Mouse (Mus musculus) testis, postnatal 14 days (tissue): ENCODE data around the gene Cttnbp2nl.

Source experiments
- DNase-seq: peaks from one replicate; pipeline ENCODE4 v3.0.0; 2021; ENCODE audit warnings: low spot score

Gene Cttnbp2nl

GRCm38 (mm10) chr3:105052937-105053697 lies at the start of gene Cttnbp2nl:
Gene Cttnbp2nl (minus strand): TSS chr3:105053146.
- DNase-seq = peak; percentile 98

DNA sequence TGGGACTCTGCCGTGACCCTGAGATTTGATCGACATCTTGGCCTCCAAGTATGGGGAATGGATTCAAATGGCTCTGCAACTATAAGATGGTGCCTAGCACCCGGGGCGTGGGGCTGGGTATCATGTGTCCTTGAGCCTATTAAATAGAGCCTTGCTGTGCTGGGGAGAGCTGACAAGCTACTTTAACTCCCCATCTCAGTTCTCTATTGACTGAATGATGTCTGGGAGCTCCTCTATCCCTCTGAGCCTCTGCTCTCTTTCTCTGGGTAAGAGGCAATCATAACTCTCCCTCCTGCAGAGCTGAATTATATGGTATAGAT lies 47.3 kb upstream of the Cttnbp2nl start:
- DNase-seq = no peak

- no peak for DNase-seq
These were observed 46.8 kb upstream of the Cttnbp2nl start for GRCm38 (mm10) chr3:105099526-105100269.

DNA sequence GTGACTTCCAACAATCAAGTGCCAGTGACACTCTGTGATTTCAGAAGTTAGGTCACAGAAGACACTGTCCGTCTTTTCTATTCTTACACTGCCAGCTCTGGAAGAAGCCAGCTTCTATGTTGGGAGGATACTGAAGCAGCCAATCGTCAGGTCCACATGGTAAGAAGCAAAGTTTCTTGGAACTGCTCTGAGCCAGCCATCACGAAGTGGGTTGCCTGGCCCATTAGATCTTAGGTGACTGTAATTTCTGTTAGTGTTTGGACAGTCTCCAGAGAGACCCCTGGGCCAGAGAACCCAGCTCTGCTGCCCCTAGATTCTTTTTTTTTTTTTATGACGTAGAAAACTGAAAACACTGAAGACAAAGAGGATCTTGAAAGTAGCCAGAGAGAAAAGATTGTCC lies 44.6 kb upstream of the Cttnbp2nl start:
- DNase-seq = no peak

- DNase-seq = no peak
These were observed 42.1 kb upstream of the Cttnbp2nl start for GRCm38 (mm10) chr3:105095026-105095425.

GRCm38 (mm10) chr3:105094448-105094847 lies 41.5 kb upstream of the Cttnbp2nl start:
- DNase-seq = no peak

- no peak for DNase-seq
These were observed 40.0 kb upstream of the Cttnbp2nl start for GRCm38 (mm10) chr3:105092721-105093505.

DNA sequence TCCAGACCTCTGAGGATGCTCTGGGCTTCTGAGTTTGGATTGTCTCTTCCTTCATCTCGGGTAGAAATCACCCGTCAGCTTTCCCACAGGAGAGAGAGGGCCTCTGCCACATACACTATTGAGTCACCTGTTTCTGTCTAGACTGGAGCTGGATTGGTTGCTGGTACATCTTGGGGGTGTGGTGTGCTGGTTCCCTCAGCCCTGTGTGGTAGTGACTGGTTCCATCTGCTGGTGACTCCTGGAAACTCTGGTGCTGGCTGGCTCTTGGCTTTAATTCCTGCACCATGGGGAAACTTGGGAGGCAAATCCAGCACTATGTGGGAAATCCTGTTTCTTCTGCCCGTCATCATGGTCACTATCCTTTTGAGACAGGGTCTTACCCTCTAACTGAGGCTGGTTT lies 38.0 kb upstream of the Cttnbp2nl start:
- no peak for DNase-seq

DNA sequence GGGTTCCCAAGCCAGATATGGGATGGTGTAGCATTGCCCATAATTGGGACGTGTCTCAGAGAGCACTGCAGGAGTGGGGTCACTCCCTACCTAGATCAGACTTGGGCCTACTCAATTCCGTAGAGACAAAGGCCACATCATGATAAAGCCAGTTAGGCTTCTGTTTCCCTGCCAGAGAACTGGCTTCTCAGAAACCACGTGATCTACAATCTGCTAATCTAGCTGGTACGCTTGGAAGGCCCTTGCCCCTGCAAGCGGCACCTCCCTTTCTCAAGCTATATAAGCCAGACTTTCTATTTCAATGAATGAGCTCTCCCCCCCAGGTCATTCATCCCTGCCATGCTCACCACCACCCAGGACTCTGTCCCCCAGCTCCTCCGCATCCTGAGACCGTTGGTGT lies 37.2 kb upstream of the Cttnbp2nl start:
- DNase-seq = no peak

DNA sequence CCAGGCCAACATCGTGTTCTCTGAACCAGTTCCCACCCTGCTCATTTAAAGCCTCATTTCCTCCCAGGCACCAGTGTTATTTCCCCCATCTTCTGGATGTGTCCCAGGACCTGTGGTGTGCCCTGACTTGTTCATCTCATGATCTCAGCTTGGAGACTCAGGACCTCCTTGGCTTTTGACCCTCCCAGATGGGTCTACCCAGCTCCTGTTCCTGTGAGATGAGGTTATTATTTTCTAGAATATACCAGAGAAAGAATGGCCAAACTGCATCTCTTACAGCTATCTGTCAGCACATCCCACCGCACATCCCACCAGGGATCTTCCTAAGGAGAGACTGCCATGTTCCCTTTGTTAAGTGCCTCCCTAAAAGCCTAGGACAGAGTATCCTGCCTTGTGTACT lies 35.7 kb upstream of the Cttnbp2nl start:
- DNase-seq = no peak

GRCm38 (mm10) chr3:105087344-105087743 lies 34.4 kb upstream of the Cttnbp2nl start:
- no peak for DNase-seq

DNA sequence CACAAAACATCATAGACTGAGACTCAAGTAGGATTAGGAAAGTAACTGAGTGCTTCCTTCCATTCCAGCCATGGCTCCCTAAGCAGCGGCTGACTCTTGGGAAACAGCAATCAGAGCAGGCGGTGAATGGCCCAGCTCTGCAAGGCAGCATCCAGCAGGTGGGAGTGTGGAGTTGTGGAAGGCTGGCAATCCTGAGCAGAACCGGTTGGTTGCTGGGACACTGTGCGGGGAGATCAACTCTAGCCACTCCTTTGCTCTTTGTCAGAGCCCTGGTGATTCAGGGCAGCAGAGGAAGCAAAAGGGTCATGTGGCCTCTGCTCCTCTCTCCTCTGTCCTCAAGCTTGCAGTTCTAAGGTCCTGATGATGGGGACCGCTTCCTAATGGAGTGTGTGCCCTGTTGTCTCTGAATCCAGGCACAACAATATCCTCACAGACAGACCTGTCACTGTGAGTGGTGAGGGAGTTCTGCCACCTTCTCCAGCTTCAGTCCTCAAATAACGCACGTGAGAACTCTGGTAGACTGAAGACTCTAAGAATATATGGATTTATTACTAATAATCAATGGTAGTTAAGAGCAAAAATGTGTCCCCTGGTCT lies 25.4 kb upstream of the Cttnbp2nl start:
- DNase-seq = peak; percentile 52

DNA sequence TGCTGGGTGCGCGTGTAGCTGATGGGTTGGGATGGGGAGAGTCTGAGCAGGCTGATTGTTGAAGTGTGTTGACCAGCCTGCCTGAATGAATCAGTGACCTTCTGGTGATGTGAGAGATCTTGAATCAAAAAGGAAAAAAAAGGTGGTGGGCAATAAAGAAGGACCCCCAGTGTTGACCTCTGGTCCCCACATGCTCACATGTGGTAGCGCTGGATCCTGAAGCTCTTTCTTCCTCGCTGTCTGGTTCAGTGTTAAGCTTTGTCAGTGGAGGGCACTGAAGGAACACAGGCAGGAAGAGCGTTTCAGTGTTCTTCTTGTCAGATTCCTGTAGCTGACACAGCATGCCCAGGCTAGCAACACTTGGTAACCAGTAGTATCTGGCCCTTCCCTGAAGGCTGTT lies 22.9 kb upstream of the Cttnbp2nl start:
- DNase-seq = no peak

DNA sequence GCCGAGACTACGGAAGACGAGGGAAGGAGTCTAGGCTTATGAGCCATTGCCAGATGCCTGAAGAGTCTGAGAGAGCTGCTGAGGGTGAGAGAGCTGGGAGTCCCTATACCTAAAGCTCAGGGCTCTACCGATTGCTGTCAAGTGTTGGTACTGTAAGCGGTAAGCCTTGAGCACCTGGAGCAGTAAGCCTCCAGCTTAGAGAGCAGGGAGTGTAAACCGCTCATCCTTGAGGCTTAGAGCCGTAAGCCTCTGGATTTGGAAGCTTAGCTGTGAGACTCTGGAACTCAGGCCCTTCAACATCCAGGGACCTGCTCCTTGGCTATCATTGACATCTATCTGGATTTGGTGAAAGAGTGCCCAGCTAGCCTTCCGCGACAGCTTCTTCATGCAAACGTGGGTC lies 19.6 kb upstream of the Cttnbp2nl start:
- no peak for DNase-seq

- no peak for DNase-seq
These were observed 18.3 kb upstream of the Cttnbp2nl start for GRCm38 (mm10) chr3:105071251-105071650.

DNA sequence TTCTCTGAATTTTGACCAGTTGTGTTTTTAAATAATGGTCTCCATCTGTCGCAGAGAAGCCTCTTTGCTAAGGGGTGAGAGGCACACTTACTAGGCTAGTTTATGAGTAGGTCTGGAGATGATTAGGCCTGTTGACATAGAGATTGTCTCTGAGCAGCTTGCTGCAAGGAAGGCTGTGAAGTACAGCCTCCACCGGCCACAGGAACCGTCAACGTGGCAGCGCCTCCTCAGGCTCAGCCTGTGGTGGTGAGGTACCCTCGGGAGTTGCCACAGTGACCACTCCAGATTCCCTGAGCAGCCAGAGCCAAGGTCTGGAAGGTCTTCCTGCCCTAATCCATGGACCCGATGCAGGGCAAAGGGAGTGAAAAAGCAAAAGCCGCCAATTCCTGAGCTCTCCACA lies 17.6 kb upstream of the Cttnbp2nl start:
- no peak for DNase-seq

- no peak for DNase-seq
These were observed 13.6 kb upstream of the Cttnbp2nl start, which contains the start of gene 4930564D02Rik for GRCm38 (mm10) chr3:105066544-105066943. Gene 4930564D02Rik (plus strand): TSS chr3:105066844.

DNA sequence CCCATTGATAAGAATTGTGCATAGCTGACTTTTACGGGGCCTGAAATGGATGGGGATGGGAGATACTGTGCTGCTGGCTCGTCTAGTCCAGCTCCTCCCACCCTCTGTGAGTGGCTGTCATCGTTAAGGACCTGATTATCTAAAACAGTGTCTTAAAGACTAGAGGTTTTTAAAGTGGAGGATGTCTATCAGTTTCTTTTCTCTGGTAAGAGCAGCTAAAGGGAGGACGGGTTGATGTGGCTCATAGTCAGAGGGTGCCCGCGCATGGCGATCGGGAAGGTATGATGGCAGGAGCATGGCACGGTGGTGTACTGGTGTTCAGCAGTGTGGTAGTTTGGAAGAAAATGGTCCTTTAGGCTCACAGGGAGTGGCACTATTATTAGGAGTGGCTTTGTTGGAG lies 9.7 kb upstream of the Cttnbp2nl start:
- DNase-seq = no peak

GRCm38 (mm10) chr3:105061991-105062390 lies 9.0 kb upstream of the Cttnbp2nl start:
- no peak for DNase-seq

GRCm38 (mm10) chr3:105061496-105061895 lies 8.6 kb upstream of the Cttnbp2nl start:
- DNase-seq = no peak

- DNase-seq = no peak
These were observed 8.0 kb upstream of the Cttnbp2nl start for GRCm38 (mm10) chr3:105060992-105061391.

DNA sequence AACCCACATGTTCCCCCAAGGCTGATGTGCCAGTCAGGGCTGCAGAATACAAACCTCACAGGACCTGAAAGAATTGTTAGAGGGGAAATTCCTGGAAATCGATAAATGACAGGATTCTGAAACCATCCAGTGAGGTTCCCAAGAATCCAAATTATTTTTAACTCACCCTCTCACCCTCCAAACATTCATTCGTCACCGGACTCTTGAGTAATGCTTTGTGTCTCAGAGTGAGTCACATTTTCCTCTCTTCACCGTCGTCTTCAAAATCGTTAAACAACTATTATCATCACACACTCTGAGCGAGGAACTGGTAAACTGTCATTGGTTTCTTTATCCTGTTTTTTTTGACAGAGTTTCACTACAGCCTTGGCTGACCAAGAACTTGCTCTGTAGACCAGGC lies 7.0 kb upstream of the Cttnbp2nl start:
- no peak for DNase-seq
